Mouse (Mus musculus): ENCODE measurements around the gene Prkg1. TPM values are rescaled to one million over a fixed set of nuclear protein-coding genes. Genes with fewer than 3 reads are reported as not detected.

Gene Prkg1
- polyA plus RNA-seq, 1 experiment from 2014 or later = 5.6 TPM

GRCm38 (mm10) chr19:31621716-31622115 is 143.1 kb downstream of the Prkg1 start:
- no peak overlapping the region for H3K4me2 ChIP-seq (ENCODE audit: low read depth, low read length, severe bottlenecking)
- no peak for ATAC-seq (replicated peaks; ENCODE audit: low FRiP score)
- H3K36me3 ChIP-seq (ENCODE audit: control insufficient read depth, insufficient read depth, low read length) = no peaks in the 10 kb centered on the region
- H3K27ac ChIP-seq (ENCODE audit: low read depth, low read length) = no peak overlapping the region
- no peaks in the 10 kb centered on the region for H3K9me3 ChIP-seq (ENCODE audit: control insufficient read depth, low read length)
- no peak overlapping the region for H3K9ac ChIP-seq (ENCODE audit: low read length)
- H3K4me3 ChIP-seq (ENCODE audit: low read depth, low read length) = no peak overlapping the region
- 96% methylated on average over 1 of the region's 1 CpGs for whole genome bisulfite sequencing
- H3K27me3 ChIP-seq (ENCODE audit: control insufficient read depth, insufficient read depth, low read length) = no peaks in the 10 kb centered on the region
- no peak for DNase-seq (ENCODE audit: low spot score)
- no peaks in the 10 kb centered on the region for H3K4me1 ChIP-seq (replicated peaks; ENCODE audit: control insufficient read depth, insufficient read depth, low read length)

GRCm38 (mm10) chr19:31616830-31617229 is 148.0 kb downstream of the Prkg1 start:
- Histone ChIP-seq H3K4me1 (replicated peaks; ENCODE audit: control insufficient read depth, insufficient read depth, low read length) (no peaks in the 10 kb centered on the region), H3K9me3 (ENCODE audit: control insufficient read depth, low read length) (no peaks in the 10 kb centered on the region), H3K9ac (ENCODE audit: low read length) (no peak overlapping the region), H3K36me3 (ENCODE audit: control insufficient read depth, insufficient read depth, low read length) (no peaks in the 10 kb centered on the region), H3K27ac (ENCODE audit: low read depth, low read length) (no peak overlapping the region), H3K4me2 (ENCODE audit: low read depth, low read length, severe bottlenecking) (no peak overlapping the region), H3K4me3 (ENCODE audit: low read depth, low read length) (no peak overlapping the region), H3K27me3 (ENCODE audit: control insufficient read depth, insufficient read depth, low read length) (no peaks in the 10 kb centered on the region)
- ATAC-seq (replicated peaks; ENCODE audit: low FRiP score) (no peak), DNase-seq (ENCODE audit: low spot score) (no peak)
- 87% methylated on average over 4 of the region's 4 CpGs for WGBS

GRCm38 (mm10) chr19:31616159-31616558 is 148.7 kb downstream of the Prkg1 start:
- 67% methylated on average over 4 of the region's 4 CpGs for WGBS
- no peak for ATAC-seq (replicated peaks; ENCODE audit: low FRiP score)
- Histone ChIP-seq H3K27me3 (ENCODE audit: control insufficient read depth, insufficient read depth, low read length) (no peaks in the 10 kb centered on the region), H3K4me1 (replicated peaks; ENCODE audit: control insufficient read depth, insufficient read depth, low read length) (no peaks in the 10 kb centered on the region), H3K4me3 (ENCODE audit: low read depth, low read length) (no peak overlapping the region), H3K36me3 (ENCODE audit: control insufficient read depth, insufficient read depth, low read length) (no peaks in the 10 kb centered on the region), H3K4me2 (ENCODE audit: low read depth, low read length, severe bottlenecking) (no peak overlapping the region), H3K9ac (ENCODE audit: low read length) (no peak overlapping the region), H3K27ac (ENCODE audit: low read depth, low read length) (no peak overlapping the region), H3K9me3 (ENCODE audit: control insufficient read depth, low read length) (no peaks in the 10 kb centered on the region)
- DNase-seq (ENCODE audit: low spot score) = no peak

GRCm38 (mm10) chr19:31613146-31613545 is 151.7 kb downstream of the Prkg1 start:
- Histone ChIP-seq H3K9me3 (ENCODE audit: control insufficient read depth, low read length) (no peaks in the 10 kb centered on the region), H3K36me3 (ENCODE audit: control insufficient read depth, insufficient read depth, low read length) (no peaks in the 10 kb centered on the region), H3K4me1 (replicated peaks; ENCODE audit: control insufficient read depth, insufficient read depth, low read length) (no peaks in the 10 kb centered on the region), H3K27me3 (ENCODE audit: control insufficient read depth, insufficient read depth, low read length) (no peaks in the 10 kb centered on the region), H3K27ac (ENCODE audit: low read depth, low read length) (no peak overlapping the region), H3K4me2 (ENCODE audit: low read depth, low read length, severe bottlenecking) (no peak overlapping the region), H3K4me3 (ENCODE audit: low read depth, low read length) (no peak overlapping the region), H3K9ac (ENCODE audit: low read length) (no peak overlapping the region)
- ATAC-seq (replicated peaks; ENCODE audit: low FRiP score) = no peak
- no peak for DNase-seq (ENCODE audit: low spot score)
- WGBS = 87% methylated on average over 4 of the region's 4 CpGs

- WGBS = 95% methylated on average over 8 of the region's 8 CpGs
- H3K9ac ChIP-seq (ENCODE audit: low read length) = no peak overlapping the region
- no peaks in the 10 kb centered on the region for H3K4me1 ChIP-seq (replicated peaks; ENCODE audit: control insufficient read depth, insufficient read depth, low read length)
- H3K27me3 ChIP-seq (ENCODE audit: control insufficient read depth, insufficient read depth, low read length) = no peaks in the 10 kb centered on the region
- H3K9me3 ChIP-seq (ENCODE audit: control insufficient read depth, low read length) = no peaks in the 10 kb centered on the region
- DNase-seq (ENCODE audit: low spot score) (no peak), ATAC-seq (replicated peaks; ENCODE audit: low FRiP score) (no peak)
- H3K36me3 ChIP-seq (ENCODE audit: control insufficient read depth, insufficient read depth, low read length) = no peaks in the 10 kb centered on the region
- H3K27ac ChIP-seq (ENCODE audit: low read depth, low read length) = no peak overlapping the region
- H3K4me3 ChIP-seq (ENCODE audit: low read depth, low read length) = no peak overlapping the region
- no peak overlapping the region for H3K4me2 ChIP-seq (ENCODE audit: low read depth, low read length, severe bottlenecking)
Measured at GRCm38 (mm10) chr19:31602578-31602977, 162.3 kb downstream of the Prkg1 start.

GRCm38 (mm10) chr19:31594011-31594410 is 170.8 kb downstream of the Prkg1 start:
- Histone ChIP-seq H3K9ac (ENCODE audit: low read length) (no peak overlapping the region), H3K36me3 (ENCODE audit: control insufficient read depth, insufficient read depth, low read length) (no peaks in the 10 kb centered on the region), H3K4me2 (ENCODE audit: low read depth, low read length, severe bottlenecking) (no peak overlapping the region), H3K4me1 (replicated peaks; ENCODE audit: control insufficient read depth, insufficient read depth, low read length) (no peaks in the 10 kb centered on the region), H3K4me3 (ENCODE audit: low read depth, low read length) (no peak overlapping the region), H3K27ac (ENCODE audit: low read depth, low read length) (no peak overlapping the region), H3K27me3 (ENCODE audit: control insufficient read depth, insufficient read depth, low read length) (no peaks in the 10 kb centered on the region), H3K9me3 (ENCODE audit: control insufficient read depth, low read length) (no peaks in the 10 kb centered on the region)
- 72% methylated on average over 1 of the region's 1 CpGs for WGBS
- no peak for DNase-seq (ENCODE audit: low spot score)
- no peak for ATAC-seq (replicated peaks; ENCODE audit: low FRiP score)

GRCm38 (mm10) chr19:31590701-31591100 is 174.1 kb downstream of the Prkg1 start:
- H3K9ac ChIP-seq (ENCODE audit: low read length) = no peak overlapping the region

GRCm38 (mm10) chr19:31577092-31577491 is 187.7 kb downstream of the Prkg1 start:
- Histone ChIP-seq H3K4me1 (replicated peaks; ENCODE audit: control insufficient read depth, insufficient read depth, low read length) (no peaks in the 10 kb centered on the region), H3K4me3 (ENCODE audit: low read depth, low read length) (no peak overlapping the region), H3K27ac (ENCODE audit: low read depth, low read length) (no peak overlapping the region), H3K4me2 (ENCODE audit: low read depth, low read length, severe bottlenecking) (no peak overlapping the region), H3K27me3 (ENCODE audit: control insufficient read depth, insufficient read depth, low read length) (no peaks in the 10 kb centered on the region), H3K9ac (ENCODE audit: low read length) (no peak overlapping the region), H3K36me3 (ENCODE audit: control insufficient read depth, insufficient read depth, low read length) (no peaks in the 10 kb centered on the region), H3K9me3 (ENCODE audit: control insufficient read depth, low read length) (no peaks in the 10 kb centered on the region)
- ATAC-seq (replicated peaks; ENCODE audit: low FRiP score) = no peak
- 35% methylated on average over 4 of the region's 4 CpGs for WGBS
- DNase-seq (ENCODE audit: low spot score) = no peak

More at GRCm38 (mm10) chr19:31590701-31591100, 174.1 kb downstream of the Prkg1 start:
- Histone ChIP-seq H3K4me2 (ENCODE audit: low read depth, low read length, severe bottlenecking) (no peak overlapping the region), H3K4me3 (ENCODE audit: low read depth, low read length) (no peak overlapping the region), H3K4me1 (replicated peaks; ENCODE audit: control insufficient read depth, insufficient read depth, low read length) (no peaks in the 10 kb centered on the region), H3K9me3 (ENCODE audit: control insufficient read depth, low read length) (no peaks in the 10 kb centered on the region), H3K27ac (ENCODE audit: low read depth, low read length) (no peak overlapping the region), H3K27me3 (ENCODE audit: control insufficient read depth, insufficient read depth, low read length) (no peaks in the 10 kb centered on the region), H3K36me3 (ENCODE audit: control insufficient read depth, insufficient read depth, low read length) (no peaks in the 10 kb centered on the region)
- DNase-seq (ENCODE audit: low spot score) (no peak), ATAC-seq (replicated peaks; ENCODE audit: low FRiP score) (no peak)
- WGBS = 63% methylated on average over 5 of the region's 5 CpGs

GRCm38 (mm10) chr19:31564329-31564728 is 200.5 kb downstream of the Prkg1 start:
- Histone ChIP-seq H3K4me1 (replicated peaks; ENCODE audit: control insufficient read depth, insufficient read depth, low read length) (no peaks in the 10 kb centered on the region), H3K27me3 (ENCODE audit: control insufficient read depth, insufficient read depth, low read length) (no peaks in the 10 kb centered on the region), H3K4me3 (ENCODE audit: low read depth, low read length) (no peak overlapping the region), H3K4me2 (ENCODE audit: low read depth, low read length, severe bottlenecking) (no peak overlapping the region), H3K9ac (ENCODE audit: low read length) (no peak overlapping the region), H3K9me3 (ENCODE audit: control insufficient read depth, low read length) (no peaks in the 10 kb centered on the region), H3K27ac (ENCODE audit: low read depth, low read length) (no peak overlapping the region), H3K36me3 (ENCODE audit: control insufficient read depth, insufficient read depth, low read length) (no peaks in the 10 kb centered on the region)
- no peak for DNase-seq (ENCODE audit: low spot score)
- ATAC-seq (replicated peaks; ENCODE audit: low FRiP score) = no peak
- 91% methylated on average over 4 of the region's 4 CpGs for WGBS
